Mouse (Mus musculus): Measurements from ENCODE around the gene Tmem95.

DNA sequence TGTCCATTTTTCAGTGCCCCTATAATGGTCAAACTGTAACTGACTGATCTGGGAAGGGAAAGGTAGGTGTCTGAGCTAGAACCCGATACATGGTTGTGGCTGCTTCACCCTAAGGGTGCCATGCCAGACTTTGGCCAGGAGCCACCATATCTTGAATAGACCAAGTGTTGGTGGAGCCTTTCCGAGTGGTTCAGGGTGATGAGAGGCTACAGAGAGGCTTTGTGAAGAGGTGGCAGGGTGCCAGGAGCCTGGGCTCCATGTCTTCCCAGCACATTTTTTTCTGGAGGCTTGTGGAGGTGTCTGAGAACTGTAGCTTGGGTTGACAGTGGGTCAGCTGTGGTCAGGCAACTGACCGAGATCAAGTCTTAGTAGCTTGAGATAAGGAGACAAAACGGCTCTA, 13.7 kb upstream of the Tmem95 start:
- TF ChIP-seq CHD2 (IDR thresholded peaks at IDR 0.05; ENCODE audit: low read length) = no peak
- no peak for TF ChIP-seq CTCF (conservative IDR thresholded peaks at IDR 0.05 in 1 of 2, IDR thresholded peaks at IDR 0.05 in 1 of 2; ENCODE audit: low read depth in 2 of 2, low read length in 2 of 2)
- TF ChIP-seq GABPA (IDR thresholded peaks at IDR 0.05; ENCODE audit: insufficient replicate concordance, low read depth, low read length) = no peak

All from CH12.LX (cell line).